In the genomic region with DNA sequence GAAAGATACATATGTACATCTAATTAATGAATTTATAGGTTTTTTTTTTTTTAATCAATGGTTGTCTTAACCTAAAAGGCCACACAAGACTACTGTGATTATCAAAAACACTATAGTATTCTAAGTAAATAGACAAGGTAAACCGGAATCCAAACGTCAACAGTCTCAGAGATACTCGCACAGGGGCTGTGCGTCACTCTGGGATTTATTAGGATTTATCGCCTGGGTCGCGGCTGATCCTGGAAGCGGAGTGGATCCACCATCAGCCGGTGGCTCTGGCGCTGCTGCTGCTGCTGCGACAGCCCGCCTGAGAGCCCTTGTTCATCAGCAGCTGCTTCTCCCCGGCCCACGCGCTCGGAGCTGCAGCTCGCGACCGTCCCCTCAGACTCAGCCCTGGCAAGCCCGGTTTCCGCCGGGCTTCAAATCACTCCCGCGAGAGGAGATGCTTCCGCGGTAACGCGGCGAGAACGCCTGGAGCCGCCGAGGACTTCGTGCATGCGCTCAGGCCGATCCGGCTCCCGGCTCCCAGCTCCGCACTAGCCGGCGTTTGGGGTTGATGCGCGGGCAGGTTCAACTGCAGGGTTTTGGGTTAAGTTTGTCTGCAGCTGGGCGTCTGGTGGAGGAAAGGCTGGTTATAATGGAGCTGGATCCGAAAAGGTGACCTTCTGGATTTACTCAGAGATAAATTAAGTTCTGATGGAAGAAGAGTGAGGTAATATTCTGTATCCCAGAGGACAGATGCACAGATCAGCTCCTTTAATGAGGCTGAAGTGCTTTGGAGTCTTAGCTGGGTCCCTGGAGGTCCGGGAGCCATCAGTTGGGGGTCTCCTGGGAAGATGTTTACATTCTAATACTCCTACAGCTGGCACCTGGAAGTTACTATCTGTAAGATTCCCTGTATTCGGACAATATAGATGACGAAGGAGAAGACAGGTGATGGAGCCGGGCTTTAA, we compare ENCODE assay signal across 8 mouse cellular contexts. TPM values are rescaled to one million over a fixed set of nuclear protein-coding genes. Genes with fewer than 3 reads are reported as not detected.
DNase-seq lines count a peak whose midpoint lies in the region; ATAC-seq and TF ChIP-seq lines count a peak whose summit lies in the region.

No protein-coding gene starts in this region.

- peak; percentile 79 for DNase-seq in ES-E14 (ENCODE audit: low read depth, low spot score)
- DNase-seq in cerebellum, adult 9-11 months, result peak; percentile 59
- DNase-seq in frontal cortex, postnatal 14 days (ENCODE audit: low spot score in 2 of 2), result peak; percentile 74
- DNase-seq in layer of hippocampus, postnatal 10 days (ENCODE audit: low spot score in 2 of 2), result peak; percentile 83 to 88
- DNase-seq in ovary, adult 18-20 months (ENCODE audit: low spot score), result peak; percentile 62
- DNase-seq in thymus, adult 18-20 months, result peak; percentile 71 to 76

- ATAC-seq in hindbrain, embryonic 12.5 days (ENCODE audit: low FRiP score), result peak; percentile 98
- peak; percentile 96 for ATAC-seq in lung, embryonic 16.5 days (ENCODE audit: low read depth)

- no peak overlapping the region for H3K27ac ChIP-seq in ES-E14 (ENCODE audit: insufficient read depth, low read depth, low read length, poor library complexity, severe bottlenecking)
- H3K27ac ChIP-seq in hindbrain, embryonic 12.5 days, result peak overlapping the region; percentile 84
- H3K27ac ChIP-seq in lung, embryonic 16.5 days (ENCODE audit: low read length), result peak overlapping the region; percentile 71

- peaks cover 2 to 3% of the 10 kb centered on the region in 2 experiments; a peak in 3 of 4 replicates for H3K4me1 ChIP-seq in ES-E14 (ENCODE audit: control insufficient read depth in 2 of 2, insufficient read depth in 2 of 2, low read length in 2 of 2, poor library complexity in 1 of 2)
- peaks cover 2% of the 10 kb centered on the region; the same call in 1 of the 2 replicates for H3K4me1 ChIP-seq in hindbrain, embryonic 12.5 days
- peaks cover 3% of the 10 kb centered on the region for H3K4me1 ChIP-seq in lung, embryonic 16.5 days (replicated peaks; ENCODE audit: control insufficient read depth, insufficient read depth, low read length)

- 4% methylated on average over 48 of the region's 48 CpGs for WGBS in hindbrain, embryonic 12.5 days
- WGBS in lung, embryonic 16.5 days, result 4% methylated on average over 48 of the region's 48 CpGs

- in situ Hi-C loops in ES-E14 (cut with MboI; ENCODE audit: low sequenced_read_pairs in 2 of 2, unreplicated experiment in 2 of 2), result no loop called here

- H3K9me3 ChIP-seq in ES-E14 (ENCODE audit: control insufficient read depth, insufficient read depth, low read depth, low read length), result no peaks in the 10 kb centered on the region
- no peaks in the 10 kb centered on the region for H3K9me3 ChIP-seq in hindbrain, embryonic 12.5 days (replicated peaks)
- no peaks in the 10 kb centered on the region for H3K9me3 ChIP-seq in lung, embryonic 16.5 days (ENCODE audit: control insufficient read depth, low read length)

- H3K36me3 ChIP-seq in ES-E14 (ENCODE audit: control insufficient read depth, insufficient read depth, low read length, poor library complexity, severe bottlenecking), result no peaks in the 10 kb centered on the region
- H3K36me3 ChIP-seq in hindbrain, embryonic 12.5 days, result no peaks in the 10 kb centered on the region
- H3K36me3 ChIP-seq in lung, embryonic 16.5 days (ENCODE audit: control insufficient read depth, insufficient read depth, low read length), result no peaks in the 10 kb centered on the region

- H3K9ac ChIP-seq in ES-E14 (ENCODE audit: insufficient read depth, low read depth, low read length, poor library complexity, severe bottlenecking), result peak overlapping the region; percentile 79
- H3K9ac ChIP-seq in hindbrain, embryonic 12.5 days, result peak overlapping the region; percentile 71
- H3K9ac ChIP-seq in lung, embryonic 16.5 days (ENCODE audit: low read length), result peak overlapping the region; percentile 88

- H3K4me2 ChIP-seq in hindbrain, embryonic 12.5 days (replicated peaks), result peak overlapping the region; percentile 69
- peak overlapping the region; percentile 87 for H3K4me2 ChIP-seq in lung, embryonic 16.5 days (ENCODE audit: low read depth, low read length)

- peak overlapping the region; percentile 62 to 64 for H3K4me3 ChIP-seq in ES-E14 (ENCODE audit: insufficient read depth in 1 of 2, low read depth in 1 of 2, low read length in 2 of 2, poor library complexity in 1 of 2, severe bottlenecking in 1 of 2)
- H3K4me3 ChIP-seq in hindbrain, embryonic 12.5 days, result peak overlapping the region; percentile 48
- peak overlapping the region; percentile 59 for H3K4me3 ChIP-seq in lung, embryonic 16.5 days (ENCODE audit: low read length)

- no peaks in the 10 kb centered on the region; the same call in 1 of the 2 replicates for H3K27me3 ChIP-seq in hindbrain, embryonic 12.5 days
- no peaks in the 10 kb centered on the region for H3K27me3 ChIP-seq in lung, embryonic 16.5 days (ENCODE audit: control insufficient read depth, insufficient read depth, low read depth, low read length)

TF ChIP-seq in ES-E14, 5 proteins besides CTCF, POLR2A, EP300 and RAD21:
- TF ChIP-seq ZC3H11A (IDR thresholded peaks at IDR 0.05; ENCODE audit: borderline replicate concordance, low read depth, low read length) (no peak), MAFK (IDR thresholded peaks at IDR 0.05; ENCODE audit: insufficient read depth, low read depth, low read length) (no peak), CHD2 (IDR thresholded peaks at IDR 0.05; ENCODE audit: low read depth, low read length) (peak; percentile 97), HCFC1 (IDR thresholded peaks at IDR 0.05; ENCODE audit: borderline replicate concordance, insufficient read depth, low read length) (no peak)
TF ChIP-seq in ES-E14: peak in this region for 1.

RNA-seq across cellular contexts. Expression of gene Bst1, which starts 10.7 kb away (rescaled TPM):
- 1.1 and 3.3 TPM in 2 replicates for total RNA-seq in ES-E14 (2012; rRNA removed)
- polyA plus RNA-seq in hindbrain, embryonic 12.5 days (2016; fragmentation: Nextera tagmentation; extraction: Ambion mirVana), result 0.14 and 0.18 TPM in 2 replicates
- under 1 TPM in 1 of 2 experiments, not detected in 1; 0.16 TPM for total RNA-seq in layer of hippocampus, postnatal 10 days (2021)
- polyA plus RNA-seq in lung, embryonic 16.5 days (2015; fragmentation: Nextera tagmentation; extraction: Ambion mirVana), result 2.0 and 2.6 TPM in 2 replicates

RNA-seq across cellular contexts. Expression of gene Fbxl5, which starts 13.4 kb away (rescaled TPM):
- 46.0 and 46.9 TPM in 2 replicates for total RNA-seq in ES-E14 (2012; rRNA removed)
- 60.6 TPM in 2 replicates for polyA plus RNA-seq in hindbrain, embryonic 12.5 days (2016; fragmentation: Nextera tagmentation; extraction: Ambion mirVana)
- 10 to 100 TPM; 77.7 to 88.1 TPM for total RNA-seq in layer of hippocampus, postnatal 10 days (2021)
- polyA plus RNA-seq in lung, embryonic 16.5 days (2015; fragmentation: Nextera tagmentation; extraction: Ambion mirVana), result 72.5 and 73.5 TPM in 2 replicates
